Mouse (Mus musculus) limb, embryonic 10.5 days (tissue): ENCODE data around the gene Amy2a2. TPM values are rescaled to one million over a fixed set of nuclear protein-coding genes. Genes with fewer than 3 reads are reported as not detected.
"Not testable (repeated sequence)": the region's sequence is repeated elsewhere in the genome, so short reads cannot be mapped to it uniquely, and the experiment has no call there.

Source experiments
- DNase-seq: peaks from one replicate; pipeline ENCODE4 v3.0.0-alpha.2; 2017; ENCODE audit warnings: low spot score
- H3K27ac ChIP-seq: fragments of 300-500 bp; sonication (generic); 2 replicates; pipeline ENCODE4 v1.5.1; 2016; ENCODE audit warnings: mild to moderate bottlenecking
- H3K27me3 ChIP-seq: fragments of 300-500 bp; sonication (generic); 2 replicates; pipeline ENCODE4 v1.6.1; 2016; ENCODE audit warnings: low read depth, mild to moderate bottlenecking; ENCODE audit not compliant: poor library complexity, severe bottlenecking
- H3K36me3 ChIP-seq: fragments of 300-500 bp; sonication (generic); 2 replicates; pipeline ENCODE4 v1.6.1; 2016; ENCODE audit warnings: mild to moderate bottlenecking, moderate library complexity
- H3K4me1 ChIP-seq: fragments of 300-500 bp; sonication (generic); 2 replicates; pipeline ENCODE4 v1.6.1; 2016
- H3K4me3 ChIP-seq: fragments of 300-500 bp; sonication (generic); 2 replicates; pipeline ENCODE4 v1.5.1; 2016; ENCODE audit warnings: mild to moderate bottlenecking, moderate library complexity
- H3K9me3 ChIP-seq: fragments of 300-500 bp; sonication (generic); replicated peaks from 2 replicates; pipeline ENCODE4 v1.6.1; 2016; ENCODE audit warnings: mild to moderate bottlenecking
- WGBS: fragments of 180-500 bp; shearing (Covaris S2); methylation state at CpG from one replicate; pipeline ENCODE4 v1.1.7; 2016; 5-methylcytosine and 5-hydroxymethylcytosine counted together
- polyA plus RNA-seq: library from polyadenylated mRNA; unstranded; fragments of >200 nt; fragmentation: Nextera tagmentation; extraction: Ambion mirVana; gene quantifications from 2 replicates; pipeline ENCODE4 v1.2.1, GENCODE M21; 2016

Amy2a2 gene
- not detected in 2 replicates for polyA plus RNA-seq

- H3K27me3 ChIP-seq: not testable (repeated sequence)
Observed at GRCm38 (mm10) chr3:113356558-113356957, at the start of gene Amy2a2. Gene Amy2a2 (minus strand): TSS chr3:113356658.

GRCm38 (mm10) chr3:113345484-113345883 is 11.0 kb downstream of the Amy2a2 start:
- DNase-seq, H3K4me3 ChIP-seq, H3K9me3 ChIP-seq, H3K4me1 ChIP-seq, H3K27me3 ChIP-seq, H3K36me3 ChIP-seq, H3K27ac ChIP-seq: not testable (repeated sequence)

More at GRCm38 (mm10) chr3:113356558-113356957, at the start of gene Amy2a2:
- not testable (repeated sequence) for H3K9me3 ChIP-seq, H3K27ac ChIP-seq, DNase-seq, H3K4me3 ChIP-seq, H3K4me1 ChIP-seq, H3K36me3 ChIP-seq
- no CpG with 5 or more reads among the region's 4 CpGs for WGBS

GRCm38 (mm10) chr3:113323952-113324351 is 32.5 kb downstream of the Amy2a2 start, which contains the start of gene Amy2a3:
Gene Amy2a3 (minus strand): TSS chr3:113324052.
- DNase-seq, H3K27me3 ChIP-seq, H3K36me3 ChIP-seq, H3K9me3 ChIP-seq, H3K4me1 ChIP-seq, H3K4me3 ChIP-seq, H3K27ac ChIP-seq: not testable (repeated sequence)
- no CpG with 5 or more reads among the region's 4 CpGs for WGBS

DNA sequence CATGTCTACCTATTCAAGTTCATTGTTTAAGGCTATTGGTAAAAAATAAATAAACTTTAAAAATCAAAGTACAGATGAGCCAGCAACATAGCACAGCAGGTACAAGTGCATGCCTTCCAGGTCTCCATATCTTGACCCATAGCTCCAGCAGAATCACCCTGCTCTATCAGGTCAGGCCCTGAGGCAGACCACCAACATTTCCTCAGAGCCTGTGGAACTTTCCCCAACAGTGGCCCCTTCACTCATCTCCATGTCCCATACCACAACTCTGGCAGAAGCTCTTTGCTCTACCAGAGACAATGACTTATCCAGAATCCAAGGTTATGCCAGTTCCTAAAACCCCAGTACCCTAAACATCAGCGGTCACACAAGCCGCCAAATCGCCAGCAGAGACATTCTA is 43.5 kb downstream of the Amy2a2 start:
- not testable (repeated sequence) for H3K4me1 ChIP-seq, H3K36me3 ChIP-seq, H3K27ac ChIP-seq, H3K4me3 ChIP-seq, H3K27me3 ChIP-seq, DNase-seq, H3K9me3 ChIP-seq
- WGBS: no CpG with 5 or more reads among the region's 3 CpGs

Other genes starting within 250 kb of the Amy2a2 start
- gene Amy2a5, start 97.8 kb downstream of the Amy2a2 start, polyA plus RNA-seq: not detected in 2 replicates
- gene Amy2a4, start 65.2 kb downstream of the Amy2a2 start, polyA plus RNA-seq: not detected in 2 replicates
- gene Amy2a3, start 32.6 kb downstream of the Amy2a2 start, polyA plus RNA-seq: not detected in 2 replicates
- not detected in 2 replicates for gene Amy2a1, start 175.8 kb upstream of the Amy2a2 start, polyA plus RNA-seq